Mouse (Mus musculus): ENCODE data around the gene Slfn1. TPM values are rescaled to one million over a fixed set of nuclear protein-coding genes. Genes with fewer than 3 reads are reported as not detected.

Gene Slfn1
- total and polyA plus RNA-seq, 3 experiments = not detected

DNA sequence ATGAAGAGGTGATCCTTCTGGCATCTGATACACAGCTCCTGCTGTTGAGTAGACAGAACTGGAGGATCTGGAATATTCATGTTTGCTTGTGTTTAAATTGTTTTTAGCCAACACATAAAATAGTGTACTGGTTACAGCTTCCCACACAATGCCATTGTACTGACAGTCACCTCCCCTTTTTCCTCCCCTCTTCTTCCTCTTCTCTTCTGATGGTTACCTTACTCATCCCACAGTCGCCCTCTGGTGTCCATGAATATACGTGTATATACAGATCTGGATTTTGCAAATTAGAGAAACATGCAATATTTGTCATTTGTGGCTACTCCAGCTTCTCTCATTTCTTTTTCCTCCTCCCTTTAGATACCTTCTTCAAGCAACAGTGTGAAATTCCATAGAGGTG, 1.5 kb upstream of the Slfn1 start (continued):
- peak; percentile 71; the same call in 1 of the 2 replicates for TF ChIP-seq ZC3H11A (IDR thresholded peaks at IDR 0.05; ENCODE audit: low read depth, low read length)
- TF ChIP-seq HCFC1 (IDR thresholded peaks at IDR 0.05; ENCODE audit: low read depth, low read length) = no peak
- TF ChIP-seq MXI1 (IDR thresholded peaks at IDR 0.05; ENCODE audit: low read depth, low read length) = peak; percentile 59; the same call in 1 of the 2 replicates
- TF ChIP-seq CHD1 (IDR thresholded peaks at IDR 0.05; ENCODE audit: low read depth, low read length) = no peak
- TF ChIP-seq TCF12 (IDR thresholded peaks at IDR 0.05; ENCODE audit: low read depth, low read length) = no peak
- TF ChIP-seq MAFK (IDR thresholded peaks at IDR 0.05; ENCODE audit: insufficient replicate concordance, low read length) = no peak
- TF ChIP-seq CTCF (conservative IDR thresholded peaks at IDR 0.05 in 1 of 2, IDR thresholded peaks at IDR 0.05 in 1 of 2; ENCODE audit: low read depth in 2 of 2, low read length in 2 of 2) = peak; percentile 40 to 91
- no peak for TF ChIP-seq ZNF384 (IDR thresholded peaks at IDR 0.05; ENCODE audit: low read depth, low read length)
- no peak for TF ChIP-seq ZMIZ1 (IDR thresholded peaks at IDR 0.05; ENCODE audit: low read depth, low read length)

DNA sequence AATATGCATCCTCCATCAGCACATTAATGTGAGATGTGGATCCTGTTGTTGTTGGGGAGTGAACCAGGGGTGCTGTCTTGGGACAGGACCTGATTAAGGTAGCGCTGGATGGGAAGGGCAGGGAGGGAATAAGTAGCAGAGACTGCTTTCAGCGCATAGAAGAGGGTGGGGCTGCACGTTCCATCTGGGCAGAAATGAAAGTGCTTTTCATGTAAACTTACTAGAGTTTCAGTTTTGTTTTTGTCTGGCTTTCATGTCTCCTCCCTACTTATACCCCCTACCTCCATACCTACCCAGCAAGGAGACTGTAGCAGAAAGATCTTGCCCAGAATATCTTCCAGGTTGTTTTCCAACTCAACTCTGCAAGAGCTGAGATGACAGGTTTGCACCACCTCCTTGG, 1.4 kb downstream of the Slfn1 start:
- H3K27me3 ChIP-seq (replicated peaks) = peaks cover 12% of the 10 kb centered on the region
- H3K9ac ChIP-seq (ENCODE audit: insufficient read depth, low read depth) = no peak overlapping the region
- H3K4me1 ChIP-seq (ENCODE audit: control insufficient read depth in 1 of 2, insufficient read depth in 2 of 2) = peaks cover 20 to 37% of the 10 kb centered on the region in 2 experiments
- no peaks in the 10 kb centered on the region for H3K9me3 ChIP-seq (replicated peaks; ENCODE audit: low read length)
- dilution Hi-C loops (cut with MboI; ENCODE audit: extremely low pct_ligation_motif_present, extremely low pct_unique_long_range_greater_than_20kb, low sequenced_read_pairs) = no loop called here
- peak overlapping the region in 1 of 3 experiments; percentile 14 for H3K4me3 ChIP-seq (replicated peaks in 1 of 3; ENCODE audit: low read depth in 2 of 3, low read length in 2 of 3, poor library complexity in 1 of 3)
- in situ Hi-C loops (cut with MboI; ENCODE audit: low pct_ligation_motif_present, low pct_unique_long_range_greater_than_20kb, low sequenced_read_pairs) = loop anchor here (25.0 kb wide), 1 partner anchor 94 kb away; no protein-coding TSS in a partner anchor
- no peak overlapping the region for H3K27ac ChIP-seq (ENCODE audit: insufficient read depth, low read depth)
- peak; percentile 44 for DNase-seq (ENCODE audit: extremely low read depth)
- H3K4me2 ChIP-seq (ENCODE audit: insufficient read depth, low read depth, poor library complexity, severe bottlenecking) = peak overlapping the region; percentile 81
- no peaks in the 10 kb centered on the region for H3K36me3 ChIP-seq (replicated peaks in 1 of 2; ENCODE audit: control insufficient read depth in 1 of 2, insufficient read depth in 1 of 2, low read length in 1 of 2)
- no peaks in the 10 kb centered on the region for H3K79me2 ChIP-seq (replicated peaks; ENCODE audit: control insufficient read depth, extremely low read depth, insufficient read depth, poor library complexity, severe bottlenecking)
- TF ChIP-seq BHLHE40 (IDR thresholded peaks at IDR 0.05; ENCODE audit: low read depth, low read length) = peak; percentile 97
- TF ChIP-seq KAT2A (IDR thresholded peaks at IDR 0.05; ENCODE audit: insufficient replicate concordance, low read length) = no peak
- TF ChIP-seq HCFC1 (IDR thresholded peaks at IDR 0.05; ENCODE audit: low read depth, low read length) = no peak
- peak; percentile 36; the same call in 1 of the 2 replicates for TF ChIP-seq MXI1 (IDR thresholded peaks at IDR 0.05; ENCODE audit: low read depth, low read length)
- TF ChIP-seq IRF4 (IDR thresholded peaks at IDR 0.05; ENCODE audit: low read depth, low read length) = peak; percentile 96
- TF ChIP-seq RAD21 (IDR thresholded peaks at IDR 0.05; ENCODE audit: low read depth, low read length) = no peak
- TF ChIP-seq SMC3 (IDR thresholded peaks at IDR 0.05; ENCODE audit: low read depth, low read length) = no peak
- no peak for TF ChIP-seq USF2 (conservative IDR thresholded peaks at IDR 0.05; ENCODE audit: low read depth, low read length)
- no peak for TF ChIP-seq ZC3H11A (IDR thresholded peaks at IDR 0.05; ENCODE audit: low read depth, low read length)
- TF ChIP-seq PAX5 (IDR thresholded peaks at IDR 0.05; ENCODE audit: low read length) = no peak
- TF ChIP-seq TCF12 (IDR thresholded peaks at IDR 0.05; ENCODE audit: low read depth, low read length) = 0 out of 2 replicates have a peak, but pooled peaks have one; percentile 35
- TF ChIP-seq POLR2A (IDR thresholded peaks at IDR 0.05; ENCODE audit: low read depth, low read length) = no peak
- no peak; the same call in 1 of the 2 replicates for TF ChIP-seq RCOR1 (conservative IDR thresholded peaks at IDR 0.05; ENCODE audit: low read depth, low read length)
- no peak for TF ChIP-seq CHD1 (IDR thresholded peaks at IDR 0.05; ENCODE audit: low read depth, low read length)
- TF ChIP-seq GABPA (IDR thresholded peaks at IDR 0.05; ENCODE audit: insufficient replicate concordance, low read depth, low read length) = no peak
- TF ChIP-seq USF1 (IDR thresholded peaks at IDR 0.05; ENCODE audit: low read depth, low read length) = no peak
- peak; percentile 76; the same call in 1 of the 2 replicates for TF ChIP-seq MAZ (IDR thresholded peaks at IDR 0.05; ENCODE audit: low read depth, low read length)
- no peak for TF ChIP-seq ZNF384 (IDR thresholded peaks at IDR 0.05; ENCODE audit: low read depth, low read length)
- TF ChIP-seq SIN3A (IDR thresholded peaks at IDR 0.05; ENCODE audit: low read length) = 0 out of 2 replicates have a peak, but pooled peaks have one; percentile 53
- peak; percentile 40; the same call in 1 of the 2 replicates for TF ChIP-seq MAFK (IDR thresholded peaks at IDR 0.05; ENCODE audit: insufficient replicate concordance, low read length)
- TF ChIP-seq E2F4 (IDR thresholded peaks at IDR 0.05; ENCODE audit: insufficient replicate concordance, low read depth, low read length) = no peak
- peak; percentile 77 for TF ChIP-seq ETS1 (conservative IDR thresholded peaks at IDR 0.05; ENCODE audit: low read depth, low read length)
- TF ChIP-seq CTCF (conservative IDR thresholded peaks at IDR 0.05 in 1 of 2, IDR thresholded peaks at IDR 0.05 in 1 of 2; ENCODE audit: low read depth in 2 of 2, low read length in 2 of 2) = no peak
- TF ChIP-seq MYC (IDR thresholded peaks at IDR 0.05; ENCODE audit: low read depth, low read length) = peak; percentile 32; the same call in 1 of the 2 replicates
- peak; percentile 62 for TF ChIP-seq EP300 (IDR thresholded peaks at IDR 0.05; ENCODE audit: low read length)
- no peak for TF ChIP-seq JUN (IDR thresholded peaks at IDR 0.05; ENCODE audit: insufficient read depth, low read depth, low read length)
- no peak for TF ChIP-seq UBTF (IDR thresholded peaks at IDR 0.05; ENCODE audit: low read depth, low read length)
- TF ChIP-seq ZMIZ1 (IDR thresholded peaks at IDR 0.05; ENCODE audit: low read depth, low read length) = no peak
- no peak for TF ChIP-seq POLR2AphosphoS2 (IDR thresholded peaks at IDR 0.05; ENCODE audit: low read depth, low read length)
- no peak for TF ChIP-seq CHD2 (IDR thresholded peaks at IDR 0.05; ENCODE audit: low read length)
- TF ChIP-seq ELF1 (IDR thresholded peaks at IDR 0.05; ENCODE audit: low read depth, low read length) = no peak
- no peak for TF ChIP-seq NRF1 (IDR thresholded peaks at IDR 0.05; ENCODE audit: low read depth, low read length)
- TF ChIP-seq NELFE (IDR thresholded peaks at IDR 0.05; ENCODE audit: low read depth, low read length) = no peak
- no peak for TF ChIP-seq MEF2A (IDR thresholded peaks at IDR 0.05; ENCODE audit: borderline replicate concordance, low read depth, low read length)
- no peak for TF ChIP-seq MAX (IDR thresholded peaks at IDR 0.05; ENCODE audit: low read length)
- no peak for TF ChIP-seq JUND (conservative IDR thresholded peaks at IDR 0.05; ENCODE audit: low read depth, low read length)
